Mouse (Mus musculus) heart, postnatal 14 days (tissue): ENCODE measurements around the gene 2610021A01Rik. TPM values are rescaled to one million over a fixed set of nuclear protein-coding genes. Genes with fewer than 3 reads are reported as not detected.
"Not testable (repeated sequence)": the region's sequence is repeated elsewhere in the genome, so short reads cannot be mapped to it uniquely, and the experiment has no call there.

Experiments used
- DNase-seq, 2 experiments: peaks; one replicate each; pipeline ENCODE4 v3.0.0; 2021 to 2022
- intact Hi-C: fragments of 180-260 bp; cut with DNase I; formaldehyde crosslinking; loops from one replicate; pipeline ENCODE4 v1.15.1; 2025
- long read RNA-seq, 2 experiments: library from polyadenylated mRNA; stranded (forward); transcript quantifications; one replicate each; pipeline ENCODE4 v2.0.0; 2021
- total RNA-seq, 2 experiments: library from RNA; stranded (reverse); gene quantifications; 2 replicates each; pipeline ENCODE4 v1.2.3; 2021

The 2610021A01Rik gene
- total RNA-seq, result 10 to 100 TPM in 1 of 2 experiments, 1 to 10 TPM in 1; 8.1 to 10.5 TPM
- long read RNA-seq, experiment 1, full-length matches to known transcripts, result 3 of 3 reads
- long read RNA-seq, experiment 1, partial matches to known transcripts, result 0 of 3 reads
- long read RNA-seq, experiment 1, other reads (novel, unspliced or antisense), result 0 of 3 reads
- long read RNA-seq, experiment 2, full-length matches to known transcripts, result 3 of 3 reads
- long read RNA-seq, experiment 2, partial matches to known transcripts, result 0 of 3 reads
- long read RNA-seq, experiment 2, other reads (novel, unspliced or antisense), result 0 of 3 reads

GRCm38 (mm10) chr7:41599034-41599813 is at the start of gene 2610021A01Rik:
2610021A01Rik (plus strand) TSS chr7:41599230.
- DNase-seq, result peak; percentile 86 to 90
- intact Hi-C loops, result loop anchor here (5.0 kb wide), 1 partner anchor 33 kb away; the partner anchor contains the start of gene Zfp788

- no peak for DNase-seq
- intact Hi-C loops, result no loop called here
Measured at GRCm38 (mm10) chr7:41560681-41561080, 38.3 kb upstream of the 2610021A01Rik start.

GRCm38 (mm10) chr7:41573562-41573961 is 25.5 kb upstream of the 2610021A01Rik start, which contains the start of gene Gm6871:
Gm6871 (minus strand) TSS chr7:41573662.
- DNase-seq, intact Hi-C loops: not testable (repeated sequence)

- DNase-seq, result no peak
- intact Hi-C loops, result no loop called here
Measured at GRCm38 (mm10) chr7:41577956-41578355, 21.1 kb upstream of the 2610021A01Rik start.

- intact Hi-C loops, result no loop called here
- no peak for DNase-seq
Measured at GRCm38 (mm10) chr7:41582028-41582427, 17.0 kb upstream of the 2610021A01Rik start.

- DNase-seq, intact Hi-C loops: not testable (repeated sequence)
Measured at GRCm38 (mm10) chr7:41587831-41588230, 11.2 kb upstream of the 2610021A01Rik start.

- intact Hi-C loops, result loop anchor here (5.0 kb wide), 1 partner anchor 34 kb away; the partner anchor contains the start of gene Zfp788
- DNase-seq, result no peak
Measured at GRCm38 (mm10) chr7:41598615-41599014, 415 bp upstream of the 2610021A01Rik start.

GRCm38 (mm10) chr7:41599932-41600548 is 1.0 kb downstream of the 2610021A01Rik start:
- intact Hi-C loops, result loop anchor here (5.0 kb wide), 2 partner anchors 32 to 902 kb away; partner anchors contain the start of gene Zfp788
- no peak for DNase-seq

- intact Hi-C loops, result no loop called here
Measured at GRCm38 (mm10) chr7:41611654-41612053, 12.6 kb downstream of the 2610021A01Rik start.

GRCm38 (mm10) chr7:41616241-41616640 is 17.2 kb downstream of the 2610021A01Rik start:
- intact Hi-C loops, result not testable (repeated sequence)

More at GRCm38 (mm10) chr7:41611654-41612053, 12.6 kb downstream of the 2610021A01Rik start:
- no peak for DNase-seq

GRCm38 (mm10) chr7:41632409-41633220 is 33.6 kb downstream of the 2610021A01Rik start, which contains the start of gene Zfp788:
Zfp788 (plus strand) TSS chr7:41633203.
- intact Hi-C loops, result loop anchor here (5.0 to 10.0 kb wide), 3 partner anchors 35 to 238 kb away; partner anchors contain the start of genes 2610021A01Rik, AI987944, AW146154 and Gm20449

More at GRCm38 (mm10) chr7:41616241-41616640, 17.2 kb downstream of the 2610021A01Rik start:
- DNase-seq, result not testable (repeated sequence)

GRCm38 (mm10) chr7:41633221-41633984 is 34.4 kb downstream of the 2610021A01Rik start:
- peak; percentile 86 to 89 for DNase-seq
- intact Hi-C loops, result loop anchor here (5.0 to 10.0 kb wide), 3 partner anchors 36 to 239 kb away; partner anchors contain the start of genes 2610021A01Rik, AI987944, AW146154 and Gm20449

More at GRCm38 (mm10) chr7:41632409-41633220, 33.6 kb downstream of the 2610021A01Rik start, which contains the start of gene Zfp788:
- DNase-seq, result peak; percentile 89

- DNase-seq, intact Hi-C loops: not testable (repeated sequence)
Measured at GRCm38 (mm10) chr7:41674326-41674725, 75.3 kb downstream of the 2610021A01Rik start.

Other genes with a start within 250 kb of the 2610021A01Rik start
- 10 to 100 TPM in 1 of 2 experiments, 1 to 10 TPM in 1; 9.9 to 10.9 TPM for gene AI987944, start 205.9 kb upstream of the 2610021A01Rik start, total RNA-seq
- under 1 TPM; 0.14 to 0.15 TPM for gene Vmn2r57, start 150.5 kb upstream of the 2610021A01Rik start, total RNA-seq
- under 1 TPM; 0.10 to 0.12 TPM for gene Gm20449, start 99.8 kb upstream of the 2610021A01Rik start, total RNA-seq
- 1 to 10 TPM; 5.8 to 6.4 TPM for gene AW146154, start 99.3 kb upstream of the 2610021A01Rik start, total RNA-seq
- not detected for gene Gm6871, start 25.6 kb upstream of the 2610021A01Rik start, total RNA-seq
- gene Zfp788, start 34.0 kb downstream of the 2610021A01Rik start, total RNA-seq, result 1 to 10 TPM; 7.4 to 8.6 TPM